Mouse (Mus musculus): ENCODE results near the gene Cd2ap.

DNA sequence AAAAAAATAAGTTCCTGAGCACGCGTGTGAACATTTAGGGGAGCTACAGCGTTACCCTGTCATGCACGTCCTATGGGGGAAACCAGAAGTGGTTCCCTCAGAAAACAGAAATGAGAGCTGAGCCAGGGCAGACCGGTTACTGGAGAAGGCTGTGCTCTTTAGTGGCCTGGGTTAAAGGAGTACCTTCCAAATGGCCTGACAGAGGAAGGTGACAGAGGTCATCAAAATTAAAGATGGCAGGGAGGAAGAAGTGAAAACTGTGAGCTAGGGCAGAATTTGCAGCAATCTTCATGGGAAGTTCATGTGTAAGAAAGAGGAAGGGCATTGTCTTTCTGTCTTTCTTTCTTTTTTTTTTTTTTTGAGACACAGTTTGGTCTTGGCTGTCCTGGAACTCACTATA lies 48.3 kb upstream of the Cd2ap start:
- no peak for TF ChIP-seq CTCF (IDR thresholded peaks at IDR 0.05; ENCODE audit: low read depth, low read length)
- TF ChIP-seq POLR2A (IDR thresholded peaks at IDR 0.05; ENCODE audit: borderline replicate concordance, low read depth, low read length), result no peak

Data from bone marrow macrophage, adult 2 months (primary cell).